Mouse (Mus musculus) liver (tissue): ENCODE results near the gene Pttg1.
A peak's percentile ranks its signal among the peaks of the same experiment; 100 is the strongest.

Experiments used
- DNase-seq: peaks from one replicate; pipeline ENCODE4 v3.0.0-alpha.2; 2020; ENCODE audit warnings: mixed read lengths

The Pttg1 gene

GRCm38 (mm10) chr11:43425824-43426413 lies at the start of gene Pttg1:
Gene Pttg1 (minus strand): TSS chr11:43426251.
- peak; percentile 91 for DNase-seq

DNA sequence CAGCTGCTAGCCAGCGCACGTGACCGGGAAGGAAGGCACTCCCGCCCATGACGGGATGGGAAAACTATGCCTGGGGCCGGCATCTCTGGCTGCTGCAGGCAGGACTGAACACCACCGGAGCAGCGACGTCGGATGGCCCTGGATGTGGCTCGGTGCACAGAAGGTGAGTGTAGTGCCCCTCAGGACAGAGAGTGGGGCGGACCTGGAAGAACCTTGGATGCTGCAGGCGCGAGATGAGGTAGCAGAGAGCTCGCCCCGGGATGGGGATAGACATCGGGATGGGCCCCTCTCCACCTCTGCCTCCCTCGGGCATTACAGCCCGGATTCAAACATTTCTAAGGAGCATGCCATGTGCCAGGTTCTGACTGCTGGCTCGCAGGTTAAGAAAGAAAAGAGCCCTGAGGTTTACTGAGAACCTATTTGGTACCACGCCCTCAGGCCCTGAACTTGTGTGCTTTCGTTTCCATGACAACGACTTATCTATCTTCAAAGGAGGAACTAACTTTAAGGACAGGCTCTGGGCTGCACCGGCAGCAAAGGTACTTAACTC lies 48.2 kb upstream of the Pttg1 start, which contains the start of gene C1qtnf2:
Gene C1qtnf2 (plus strand): TSS at position 52 of the 550 bp plus-strand sequence.
- no peak for DNase-seq

DNA sequence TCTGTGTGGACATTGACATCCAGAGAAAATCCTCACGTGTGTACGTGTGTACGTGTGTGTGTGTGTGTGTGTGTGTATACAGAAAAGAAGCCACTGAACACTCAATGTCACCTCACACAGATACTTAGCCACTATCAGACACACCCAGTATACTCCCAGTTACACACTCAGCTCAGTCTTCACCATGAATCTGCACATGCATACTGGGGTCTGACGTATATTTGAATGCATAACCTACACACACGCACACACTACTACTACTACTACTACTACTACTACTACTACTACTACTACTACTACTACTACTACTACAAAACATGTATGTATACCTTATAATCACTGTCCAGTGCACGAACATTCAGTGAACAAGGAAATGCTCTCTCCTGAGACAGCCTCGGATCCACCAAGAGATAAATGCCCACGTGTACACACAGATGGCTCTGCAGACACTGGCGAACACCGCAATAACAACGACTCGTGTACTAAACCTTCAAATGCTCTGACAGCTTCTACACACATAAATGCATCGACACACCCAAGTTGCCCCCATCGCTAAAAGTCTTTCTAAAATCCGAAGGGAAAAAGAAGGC lies 47.7 kb upstream of the Pttg1 start:
- DNase-seq = no peak

- DNase-seq = no peak
Measured at GRCm38 (mm10) chr11:43473115-43473514, 47.1 kb upstream of the Pttg1 start.

DNA sequence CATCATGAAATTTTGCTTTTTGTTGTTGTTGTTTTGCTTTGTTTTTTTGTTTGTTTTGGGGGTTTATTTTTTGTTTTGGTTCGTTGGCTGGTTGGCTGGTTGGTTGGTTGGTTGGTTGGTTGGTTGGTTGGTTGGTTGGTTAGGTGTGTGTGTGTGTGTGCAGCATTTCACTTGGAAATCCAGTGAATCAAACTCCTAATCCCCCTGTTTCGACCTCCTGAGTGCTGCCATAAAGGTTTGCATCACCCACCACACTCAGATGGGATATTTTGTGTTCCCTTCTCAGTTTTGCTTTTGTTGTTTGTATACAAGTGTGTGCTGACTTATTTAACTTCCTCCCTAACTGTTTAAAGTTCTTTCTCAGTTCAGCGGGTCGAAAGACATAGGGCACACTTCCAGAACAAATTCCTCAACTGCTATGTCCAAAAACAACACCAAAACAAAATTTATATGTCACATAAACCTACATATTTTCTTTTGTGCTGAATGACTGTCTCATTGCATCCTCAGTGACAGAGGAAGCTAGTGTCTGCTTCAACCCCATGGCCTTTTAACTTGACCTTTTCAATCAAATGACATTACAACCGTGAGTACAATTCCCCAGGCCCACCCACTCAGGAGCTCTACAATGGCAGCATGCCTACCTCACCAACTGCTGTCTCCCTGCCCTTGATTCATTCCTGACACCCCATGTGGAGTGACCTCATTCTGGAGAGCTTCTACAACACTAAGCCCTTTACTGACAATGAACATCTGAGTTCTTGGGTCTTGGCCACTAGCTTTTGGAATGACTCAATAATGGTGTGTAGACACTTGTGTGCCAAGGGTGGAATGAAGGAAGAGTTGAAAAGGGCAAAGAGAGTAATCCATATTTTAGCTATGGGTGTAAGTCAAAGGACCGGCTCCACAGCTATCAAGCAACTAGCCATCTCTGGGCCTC lies 45.1 kb upstream of the Pttg1 start:
- no peak for DNase-seq

DNA sequence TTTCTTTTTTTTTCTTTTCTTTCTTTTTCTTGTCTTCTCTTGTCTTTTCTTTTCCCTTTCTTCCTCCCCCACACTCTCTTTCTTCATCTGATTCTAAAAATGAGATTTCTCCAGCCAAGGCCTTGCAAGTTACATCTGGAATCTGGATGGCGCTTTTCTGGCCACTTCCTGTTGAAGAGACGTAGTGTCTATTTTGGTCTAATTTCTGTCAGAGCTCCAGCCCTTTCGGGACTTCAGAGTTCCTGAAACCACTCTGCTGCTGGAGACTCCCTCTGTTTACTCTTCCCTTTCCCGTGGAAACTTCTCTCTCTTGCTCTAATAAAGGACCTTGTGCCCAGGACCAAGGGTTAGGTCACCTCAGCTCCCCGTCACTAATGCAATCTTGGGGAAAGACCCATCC lies 44.1 kb upstream of the Pttg1 start:
- no peak for DNase-seq

- no peak for DNase-seq
Measured at GRCm38 (mm10) chr11:43463204-43463603, 37.2 kb upstream of the Pttg1 start.

- DNase-seq = no peak
Measured at GRCm38 (mm10) chr11:43452266-43452665, 26.2 kb upstream of the Pttg1 start.

DNA sequence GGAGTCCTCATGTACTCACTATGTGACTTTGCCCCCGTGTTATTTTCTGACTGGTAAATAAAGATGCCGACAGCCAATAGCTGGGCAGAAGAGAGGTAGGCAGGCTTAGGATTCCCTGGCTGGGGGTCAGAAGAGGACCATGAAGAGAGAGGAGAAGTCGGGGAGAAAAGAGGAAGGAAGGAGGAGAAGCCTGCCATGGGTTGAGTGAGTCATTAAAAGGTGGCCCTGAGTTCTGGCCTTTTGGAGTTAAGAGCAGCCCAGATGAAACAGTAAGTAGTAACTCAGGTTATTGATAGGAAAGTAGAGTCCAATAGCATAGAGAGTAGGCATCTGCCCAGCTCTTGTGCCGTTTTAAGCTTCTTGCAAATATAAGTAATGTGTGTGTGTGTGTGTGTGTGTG lies 25.3 kb upstream of the Pttg1 start:
- DNase-seq = no peak

DNA sequence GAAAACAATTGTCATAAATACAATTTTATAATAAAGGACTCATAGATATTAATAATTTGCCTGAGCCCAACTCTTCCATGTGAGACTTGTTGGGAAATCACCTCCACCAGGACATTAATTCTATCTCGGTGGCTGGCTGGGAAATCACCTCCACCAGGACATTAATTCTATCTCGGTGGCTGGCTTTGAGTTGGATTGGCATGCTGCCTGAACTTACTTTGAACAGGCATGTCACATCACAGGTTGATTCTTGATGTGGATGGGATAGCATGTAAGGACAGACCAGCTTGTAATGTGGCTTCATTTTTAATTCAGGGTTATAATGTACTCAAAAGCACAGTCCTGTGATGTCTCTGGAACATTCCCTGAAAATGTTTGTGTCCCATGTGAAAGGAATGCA lies 23.9 kb upstream of the Pttg1 start:
- DNase-seq = no peak

DNA sequence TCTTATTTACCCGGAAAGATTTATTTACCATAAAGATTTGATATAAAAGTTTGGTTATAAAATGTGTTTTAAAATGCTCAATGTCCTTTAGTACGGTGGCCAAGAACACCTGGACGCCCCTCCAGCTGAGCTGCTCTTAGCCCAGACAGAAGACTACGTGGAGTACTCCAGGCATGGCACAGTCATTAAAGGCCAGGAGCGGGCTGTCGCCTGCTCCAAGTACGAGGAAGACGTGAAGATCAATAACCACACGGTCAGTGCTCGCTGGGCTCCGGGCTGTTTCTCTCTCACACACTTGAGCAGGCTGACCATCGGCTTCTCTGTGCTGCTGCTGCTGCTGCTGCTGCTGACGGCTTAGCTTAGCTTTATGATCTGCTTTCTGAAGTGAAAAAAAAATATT lies 17.1 kb upstream of the Pttg1 start:
- no peak for DNase-seq

DNA sequence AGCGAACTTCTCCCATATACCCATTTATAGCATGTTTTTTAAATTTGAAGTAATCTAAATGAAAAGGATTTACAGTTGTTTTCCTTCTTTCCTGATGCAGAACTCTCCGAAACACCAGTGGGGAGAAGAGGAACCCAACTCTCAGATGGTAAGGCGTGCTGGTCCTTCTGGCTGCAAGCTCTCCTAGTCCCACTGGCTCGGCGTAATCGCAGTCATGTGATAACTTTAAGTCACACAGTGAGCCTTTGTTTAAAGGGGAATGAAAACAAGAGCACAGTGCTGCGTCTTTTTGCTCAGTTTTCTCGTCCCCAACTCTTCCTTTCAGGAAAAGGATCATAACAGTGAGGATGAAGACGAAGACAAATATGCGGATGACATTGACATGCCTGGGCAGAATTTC lies 15.1 kb upstream of the Pttg1 start:
- no peak for DNase-seq

DNA sequence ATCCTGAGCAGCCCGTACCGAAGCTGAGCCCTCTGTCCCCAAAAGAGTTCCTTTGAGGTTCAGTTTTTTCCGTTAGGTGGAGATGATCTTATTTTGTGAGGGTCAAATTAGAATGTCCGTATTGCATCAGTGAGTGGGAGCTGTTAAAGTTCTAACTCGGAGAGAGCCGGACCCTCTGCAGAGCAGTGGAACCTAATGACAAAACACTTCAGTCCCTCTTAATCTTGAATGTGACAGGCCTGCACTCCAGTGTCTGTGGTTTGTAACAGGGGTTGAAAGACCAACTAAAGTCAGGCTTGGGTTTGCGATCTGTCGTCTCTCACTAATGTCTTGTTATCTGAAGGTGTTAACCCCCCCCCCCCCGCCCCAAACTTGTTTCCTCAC lies 8.0 kb upstream of the Pttg1 start:
- DNase-seq = no peak

DNA sequence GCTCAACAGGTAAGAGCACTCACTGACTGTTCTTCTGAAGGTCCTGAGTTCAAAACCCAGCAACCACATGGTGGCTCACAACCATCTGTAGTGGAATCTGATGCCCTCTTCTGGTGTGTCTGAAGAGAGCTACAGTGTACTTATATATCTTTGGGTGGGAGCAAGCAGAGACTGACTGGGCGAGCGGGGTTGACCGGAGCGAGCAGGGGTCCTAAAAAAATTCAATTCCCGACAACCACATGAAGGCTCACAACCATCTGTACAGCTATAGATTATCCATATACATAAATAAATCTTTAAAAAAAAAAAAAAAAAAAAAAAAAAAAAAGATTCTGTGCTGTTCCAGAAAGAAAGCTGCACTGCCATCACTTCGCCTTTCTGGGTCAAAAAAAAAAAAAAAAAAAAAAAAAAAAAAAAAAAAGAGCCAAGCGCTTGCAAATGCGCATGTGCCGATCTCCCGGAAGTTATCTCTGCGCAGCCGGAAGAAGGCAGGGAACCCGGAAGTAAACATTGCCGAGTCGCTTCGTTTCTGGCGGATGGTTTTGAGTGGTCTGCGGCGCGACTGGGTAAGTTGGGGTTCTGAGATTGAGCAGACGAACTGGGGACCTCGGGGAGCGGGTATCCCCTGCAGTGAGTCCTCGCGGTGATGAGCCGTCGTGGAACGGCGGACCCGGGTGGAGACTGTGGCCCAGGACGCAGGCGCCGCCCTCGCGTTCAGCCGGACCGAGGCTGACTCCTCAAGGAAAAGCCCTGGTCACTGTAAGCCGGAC lies 7.4 kb upstream of the Pttg1 start, which contains the start of gene Slu7:
Gene Slu7 (plus strand): TSS at position 491 of the 770 bp plus-strand sequence.
- DNase-seq = peak; percentile 78

- DNase-seq = peak; percentile 11
Measured at GRCm38 (mm10) chr11:43426414-43426884, 398 bp upstream of the Pttg1 start.

DNA sequence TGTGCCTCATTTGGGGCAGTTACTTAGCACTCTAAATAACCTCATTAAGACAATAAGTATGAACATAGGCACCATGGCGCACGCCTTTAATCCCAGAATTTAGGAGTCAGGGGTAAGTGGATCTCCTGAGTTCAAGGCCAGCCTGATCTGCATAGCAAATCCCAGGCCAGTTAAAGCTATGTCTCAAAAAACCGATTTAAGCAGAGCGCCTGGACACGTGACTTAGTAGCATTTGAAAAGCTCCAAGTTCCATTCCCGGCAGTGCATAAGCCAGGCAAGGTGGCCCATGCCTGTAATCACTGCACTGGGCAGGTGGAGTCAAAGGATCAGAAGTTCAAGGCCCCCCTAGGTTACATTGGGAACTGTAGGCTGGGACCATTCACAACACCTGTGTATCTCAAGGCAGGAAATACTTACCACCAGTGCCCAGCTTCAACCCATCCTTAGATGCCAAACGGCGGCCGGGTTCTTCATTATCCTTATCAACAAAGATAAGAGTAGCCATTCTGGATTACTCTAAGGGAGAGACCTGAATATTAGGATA lies 813 bp downstream of the Pttg1 start:
- no peak for DNase-seq

DNA sequence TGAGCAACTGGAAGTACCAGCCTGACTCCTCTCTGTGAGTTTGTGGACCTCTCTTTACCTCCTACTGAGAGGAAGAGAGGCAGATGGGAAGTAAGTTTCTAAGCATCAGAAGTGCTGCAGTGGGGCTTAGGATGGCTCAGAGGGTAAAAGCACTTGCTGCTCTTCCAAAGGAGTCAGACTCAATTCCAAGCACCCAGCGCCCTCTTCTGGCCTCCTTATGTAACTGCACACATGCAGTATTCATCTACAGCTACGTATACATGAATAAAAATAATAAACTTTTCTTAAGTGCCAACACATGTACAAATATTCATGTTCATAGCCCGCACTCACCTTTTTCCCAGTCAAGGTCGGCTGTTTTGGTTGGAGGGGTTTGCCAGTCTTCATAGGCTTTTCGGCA lies 1.7 kb downstream of the Pttg1 start:
- peak; percentile 40 for DNase-seq

DNA sequence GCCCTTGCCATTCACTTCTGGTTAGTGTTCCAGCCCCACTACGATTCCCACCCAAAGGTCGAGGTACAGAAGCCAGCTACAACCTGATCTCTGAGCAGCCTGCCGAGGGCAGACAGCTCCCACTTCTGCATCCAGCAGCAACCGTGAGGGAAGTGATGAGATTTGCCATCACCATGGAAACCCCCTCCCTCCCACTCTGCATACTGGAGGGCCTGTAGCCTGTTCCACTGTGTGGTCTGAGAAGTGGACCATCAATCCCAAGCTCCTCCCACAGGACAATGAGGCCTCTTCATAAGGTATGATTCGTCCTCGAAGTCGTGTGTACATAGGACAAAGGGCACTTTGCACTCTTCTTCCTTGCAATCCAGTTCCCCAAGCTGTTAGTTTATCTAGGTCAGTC lies 8.8 kb downstream of the Pttg1 start:
- no peak for DNase-seq

- DNase-seq = peak; percentile 71
Measured at GRCm38 (mm10) chr11:43412771-43413451, 13.1 kb downstream of the Pttg1 start.

DNA sequence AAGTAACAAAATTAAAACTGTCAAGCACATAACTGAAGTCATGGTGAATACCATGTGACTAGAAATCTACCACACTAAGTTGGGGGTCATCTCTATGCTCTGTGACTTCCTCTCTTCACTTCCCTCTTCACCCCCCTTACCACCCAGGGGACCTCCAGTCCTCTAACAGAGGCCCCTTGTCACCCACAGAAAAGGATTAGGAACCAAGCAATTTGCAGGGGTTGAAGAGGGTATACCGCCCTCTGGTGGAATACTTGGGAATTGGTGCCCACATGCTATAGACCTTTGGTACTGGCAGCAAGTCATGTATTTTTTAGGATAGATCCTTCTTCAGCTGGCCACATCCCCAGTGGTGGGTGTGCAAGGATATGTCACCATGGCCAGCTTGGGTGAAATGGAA lies 14.6 kb downstream of the Pttg1 start:
- peak; percentile 52 for DNase-seq

GRCm38 (mm10) chr11:43410291-43410690 lies 15.8 kb downstream of the Pttg1 start:
- no peak for DNase-seq

- no peak for DNase-seq
Measured at GRCm38 (mm10) chr11:43408888-43409287, 17.2 kb downstream of the Pttg1 start.
